Mouse (Mus musculus) embryonic facial prominence, embryonic 14.5 days (tissue): ENCODE results near the gene Olfr814. TPM values are rescaled to one million over a fixed set of nuclear protein-coding genes. Genes with fewer than 3 reads are reported as not detected.

Experiments
- polyA plus RNA-seq: library from polyadenylated mRNA; unstranded; fragments of >200 nt; fragmentation: Nextera tagmentation; extraction: Ambion mirVana; gene quantifications from 2 replicates; pipeline ENCODE4 v1.2.1, GENCODE M21; 2014

The Olfr814 gene
- polyA plus RNA-seq, 1 experiment from 2014 or later = not detected

Other genes starting within 250 kb of the Olfr814 start
- gene Olfr799, start 242.4 kb downstream of the Olfr814 start, polyA plus RNA-seq = not detected in 2 replicates
- not detected in 2 replicates for gene Olfr800, start 222.2 kb downstream of the Olfr814 start, polyA plus RNA-seq
- gene Olfr801, start 206.0 kb downstream of the Olfr814 start, polyA plus RNA-seq = not detected in 2 replicates
- not detected in 2 replicates for gene Olfr802, start 191.7 kb downstream of the Olfr814 start, polyA plus RNA-seq
- not detected in 2 replicates for gene Olfr803, start 185.6 kb downstream of the Olfr814 start, polyA plus RNA-seq
- not detected in 2 replicates for gene Olfr804, start 176.6 kb downstream of the Olfr814 start, polyA plus RNA-seq
- not detected in 2 replicates for gene Olfr805, start 150.5 kb downstream of the Olfr814 start, polyA plus RNA-seq
- gene Olfr806, start 137.9 kb downstream of the Olfr814 start, polyA plus RNA-seq = not detected in 2 replicates
- not detected in 2 replicates for gene Olfr807, start 122.1 kb downstream of the Olfr814 start, polyA plus RNA-seq
- gene Olfr808, start 114.4 kb downstream of the Olfr814 start, polyA plus RNA-seq = not detected in 2 replicates
- not detected in 2 replicates for gene Olfr809, start 105.2 kb downstream of the Olfr814 start, polyA plus RNA-seq
- 0.07 and 0.22 TPM in 2 replicates for gene Olfr810, start 84.9 kb downstream of the Olfr814 start, polyA plus RNA-seq
- not detected in 2 replicates for gene Olfr811, start 75.5 kb downstream of the Olfr814 start, polyA plus RNA-seq
- gene Olfr812, start 33.8 kb downstream of the Olfr814 start, polyA plus RNA-seq = 0.16 and 0.21 TPM in 2 replicates
- not detected in 2 replicates for gene Olfr813, start 24.5 kb downstream of the Olfr814 start, polyA plus RNA-seq
- not detected in 2 replicates for gene Olfr815, start 26.0 kb upstream of the Olfr814 start, polyA plus RNA-seq
- gene Olfr816, start 35.7 kb upstream of the Olfr814 start, polyA plus RNA-seq = 0.09 and 0.11 TPM in 2 replicates
- gene Olfr818, start 69.2 kb upstream of the Olfr814 start, polyA plus RNA-seq = not detected in 2 replicates
- gene Olfr819, start 87.4 kb upstream of the Olfr814 start, polyA plus RNA-seq = not detected in 2 replicates
- not detected in 2 replicates for gene Olfr247, start 96.3 kb upstream of the Olfr814 start, polyA plus RNA-seq
- gene Gm10310, start 105.2 kb upstream of the Olfr814 start, polyA plus RNA-seq = not detected in 2 replicates
- 0.12 and 0.33 TPM in 2 replicates for gene Olfr820, start 132.8 kb upstream of the Olfr814 start, polyA plus RNA-seq
- gene Olfr821, start 150.5 kb upstream of the Olfr814 start, polyA plus RNA-seq = not detected in 2 replicates
- 0.08 TPM in 1 of 2 replicates, not detected in the other for gene Olfr822, start 191.4 kb upstream of the Olfr814 start, polyA plus RNA-seq
- gene Olfr823, start 235.5 kb upstream of the Olfr814 start, polyA plus RNA-seq = not detected in 2 replicates